Mouse (Mus musculus) intestine, postnatal 0 days (tissue): ENCODE measurements around the gene Reg4. TPM values are rescaled to one million over a fixed set of nuclear protein-coding genes. Genes with fewer than 3 reads are reported as not detected.
A peak's percentile ranks its signal among the peaks of the same experiment; 100 is the strongest.

Source experiments
- ATAC-seq: fragments of 200-750 bp; cut with Nextera tagmentation; 2 replicates; pipeline ENCODE4 v1.8.0; 2017; ENCODE audit warnings: mild to moderate bottlenecking, moderate TSS enrichment, moderate library complexity
- H3K27ac ChIP-seq: fragments of 300-500 bp; sonication (generic); 2 replicates; pipeline ENCODE4 v1.5.1; 2014; ENCODE audit warnings: mild to moderate bottlenecking, low read depth, low read length, moderate library complexity
- H3K27me3 ChIP-seq: fragments of 300-500 bp; sonication (generic); replicated peaks from 2 replicates; pipeline ENCODE4 v1.6.1; 2014; ENCODE audit warnings: low read length, mixed read lengths; ENCODE audit not compliant: control insufficient read depth, insufficient read depth
- H3K36me3 ChIP-seq: fragments of 300-500 bp; sonication (generic); 2 replicates; pipeline ENCODE4 v1.6.1; 2014; ENCODE audit warnings: mild to moderate bottlenecking, moderate library complexity; ENCODE audit not compliant: control insufficient read depth, insufficient read depth
- H3K4me1 ChIP-seq: fragments of 300-500 bp; sonication (generic); replicated peaks from 2 replicates; pipeline ENCODE4 v1.6.1; 2014; ENCODE audit warnings: antibody characterized with exemption, low read length, mixed read lengths; ENCODE audit not compliant: control insufficient read depth, insufficient read depth
- H3K4me2 ChIP-seq: fragments of 300-500 bp; sonication (generic); replicated peaks from 2 replicates; pipeline ENCODE4 v1.6.1; 2014; ENCODE audit warnings: low read depth, mild to moderate bottlenecking, moderate library complexity
- H3K4me3 ChIP-seq: fragments of 300-500 bp; sonication (generic); 2 replicates; pipeline ENCODE4 v1.5.1; 2014; ENCODE audit warnings: low read depth, low read length
- H3K9ac ChIP-seq: fragments of 300-500 bp; sonication (generic); 2 replicates; pipeline ENCODE4 v1.6.1; 2014; ENCODE audit warnings: mild to moderate bottlenecking, low read depth, low read length
- H3K9me3 ChIP-seq: fragments of 300-500 bp; sonication (generic); 2 replicates; pipeline ENCODE4 v1.6.1; 2016; ENCODE audit warnings: mixed run types; ENCODE audit not compliant: control insufficient read depth
- CTCF ChIP-seq: sonication (generic); IDR thresholded peaks from 2 replicates; pipeline ENCODE4 v1.5.1; 2016; ENCODE audit warnings: low read depth, mild to moderate bottlenecking, control low read depth, antibody characterized with exemption, moderate library complexity
- WGBS: fragments of 180-500 bp; shearing (Covaris S2); extraction: QIAGEN DNeasy Blood & Tissue Kit; methylation state at CpG from one replicate; pipeline ENCODE4 v1.1.7; 2014; 5-methylcytosine and 5-hydroxymethylcytosine counted together
- polyA plus RNA-seq: library from polyadenylated mRNA; unstranded; fragments of >200 nt; fragmentation: Nextera tagmentation; extraction: Ambion mirVana; gene quantifications from 2 replicates; pipeline ENCODE4 v1.2.1, GENCODE M21; 2015

Reg4 gene
- polyA plus RNA-seq, 1 experiment from 2014 or later, result 144 TPM

- peak; percentile 77 for ATAC-seq
- Histone ChIP-seq H3K9me3 (no peaks in the 10 kb centered on the region), H3K27ac (peak overlapping the region; percentile 72), H3K4me2 (no peak overlapping the region), H3K4me1 (no peaks in the 10 kb centered on the region), H3K9ac (no peak overlapping the region), H3K36me3 (no peaks in the 10 kb centered on the region), H3K4me3 (no peak overlapping the region), H3K27me3 (no peaks in the 10 kb centered on the region)
- WGBS, result 28% methylated on average over 8 of the region's 8 CpGs
- TF ChIP-seq CTCF, result no peak
These were observed 20.6 kb downstream of the Reg4 start for GRCm38 (mm10) chr3:98242458-98243037.

- H3K9ac ChIP-seq, result no peak overlapping the region
- no peak for TF ChIP-seq CTCF
- H3K27me3 ChIP-seq, result no peaks in the 10 kb centered on the region
- H3K4me1 ChIP-seq, result no peaks in the 10 kb centered on the region
- H3K4me3 ChIP-seq, result no peak overlapping the region
- WGBS, result 7% methylated on average over 8 of the region's 8 CpGs
- H3K36me3 ChIP-seq, result no peaks in the 10 kb centered on the region
- no peaks in the 10 kb centered on the region for H3K9me3 ChIP-seq
- ATAC-seq, result no peak
- H3K27ac ChIP-seq, result peak overlapping the region; percentile 74
- H3K4me2 ChIP-seq, result no peak overlapping the region
These were observed 23.9 kb downstream of the Reg4 start for GRCm38 (mm10) chr3:98245892-98246291.

GRCm38 (mm10) chr3:98246985-98247751 lies 25.2 kb downstream of the Reg4 start:
- Histone ChIP-seq H3K4me1 (no peaks in the 10 kb centered on the region), H3K9ac (no peak overlapping the region), H3K27ac (no peak overlapping the region; the same call in 1 of the 2 replicates), H3K9me3 (no peaks in the 10 kb centered on the region), H3K36me3 (no peaks in the 10 kb centered on the region), H3K27me3 (no peaks in the 10 kb centered on the region), H3K4me3 (no peak overlapping the region), H3K4me2 (no peak overlapping the region)
- ATAC-seq, result no peak
- WGBS, result 37% methylated on average over 7 of the region's 7 CpGs
- no peak for TF ChIP-seq CTCF

- ATAC-seq, result peak; percentile 88
These were observed 27.4 kb downstream of the Reg4 start for GRCm38 (mm10) chr3:98249378-98249777.

GRCm38 (mm10) chr3:98249833-98250448 lies 28.0 kb downstream of the Reg4 start:
- no peak overlapping the region for H3K4me3 ChIP-seq
- peak; percentile 48 for ATAC-seq
- no peak overlapping the region for H3K9ac ChIP-seq
- no peaks in the 10 kb centered on the region for H3K27me3 ChIP-seq
- peak overlapping the region; percentile 84 for H3K27ac ChIP-seq
- no peak for TF ChIP-seq CTCF
- H3K4me1 ChIP-seq, result peaks cover 9% of the 10 kb centered on the region; the same call in 1 of the 2 replicates
- no peaks in the 10 kb centered on the region for H3K9me3 ChIP-seq
- no peaks in the 10 kb centered on the region for H3K36me3 ChIP-seq
- WGBS, result 57% methylated on average over 11 of the region's 11 CpGs
- no peak overlapping the region for H3K4me2 ChIP-seq

More at GRCm38 (mm10) chr3:98249378-98249777, 27.4 kb downstream of the Reg4 start:
- Histone ChIP-seq H3K36me3 (no peaks in the 10 kb centered on the region), H3K27ac (peak overlapping the region; percentile 84), H3K4me2 (no peak overlapping the region), H3K9ac (no peak overlapping the region), H3K4me3 (no peak overlapping the region), H3K27me3 (no peaks in the 10 kb centered on the region), H3K4me1 (peaks cover 4% of the 10 kb centered on the region; the same call in 1 of the 2 replicates), H3K9me3 (no peaks in the 10 kb centered on the region)
- peak; percentile 18; the same call in 1 of the 2 replicates for TF ChIP-seq CTCF
- 42% methylated on average over 2 of the region's 2 CpGs for WGBS

- H3K27ac ChIP-seq, result peak overlapping the region; percentile 73
- H3K36me3 ChIP-seq, result no peaks in the 10 kb centered on the region
- H3K4me1 ChIP-seq, result peaks cover 9% of the 10 kb centered on the region; the same call in 1 of the 2 replicates
- no peak overlapping the region for H3K9ac ChIP-seq
- TF ChIP-seq CTCF, result no peak
- H3K4me2 ChIP-seq, result no peak overlapping the region
- ATAC-seq, result peak; percentile 41
- 60% methylated on average over 2 of the region's 3 CpGs for WGBS
- H3K27me3 ChIP-seq, result no peaks in the 10 kb centered on the region
- H3K4me3 ChIP-seq, result no peak overlapping the region
- H3K9me3 ChIP-seq, result no peaks in the 10 kb centered on the region
These were observed 32.1 kb downstream of the Reg4 start for GRCm38 (mm10) chr3:98254059-98254458.
